Mouse (Mus musculus): ENCODE results near the gene Gpr155. TPM values are rescaled to one million over a fixed set of nuclear protein-coding genes. Genes with fewer than 3 reads are reported as not detected.

The Gpr155 gene
- polyA plus RNA-seq, 1 experiment from 2014 or later, result 7.7 TPM

GRCm38 (mm10) chr2:73392772-73393171 lies 6.4 kb upstream of the Gpr155 start:
- no peak overlapping the region for H3K9ac ChIP-seq (replicated peaks; ENCODE audit: low read length)
- 91% methylated on average over 2 of the region's 2 CpGs for WGBS

GRCm38 (mm10) chr2:73389951-73390350 lies 3.6 kb upstream of the Gpr155 start:
- Histone ChIP-seq H3K36me3 (ENCODE audit: insufficient read depth, low read length) (no peaks in the 10 kb centered on the region), H3K4me3 (ENCODE audit: low read length) (no peak overlapping the region), H3K9ac (replicated peaks; ENCODE audit: low read length) (no peak overlapping the region), H3K27me3 (ENCODE audit: insufficient read depth, low read length) (no peaks in the 10 kb centered on the region), H3K27ac (ENCODE audit: low read length) (no peak overlapping the region), H3K4me2 (replicated peaks; ENCODE audit: low read depth, low read length) (no peak overlapping the region), H3K4me1 (ENCODE audit: insufficient read depth, low read length) (peaks cover 10% of the 10 kb centered on the region), H3K9me3 (ENCODE audit: low read length) (no peaks in the 10 kb centered on the region)
- WGBS, result 93% methylated on average over 3 of the region's 3 CpGs
- ATAC-seq (ENCODE audit: low FRiP score, low TSS enrichment), result no peak

More at GRCm38 (mm10) chr2:73392772-73393171, 6.4 kb upstream of the Gpr155 start:
- Histone ChIP-seq H3K27ac (ENCODE audit: low read length) (no peak overlapping the region), H3K9me3 (ENCODE audit: low read length) (no peaks in the 10 kb centered on the region; the same call in 1 of the 2 replicates), H3K36me3 (ENCODE audit: insufficient read depth, low read length) (no peaks in the 10 kb centered on the region), H3K4me3 (ENCODE audit: low read length) (no peak overlapping the region), H3K4me1 (ENCODE audit: insufficient read depth, low read length) (no peaks in the 10 kb centered on the region), H3K27me3 (ENCODE audit: insufficient read depth, low read length) (no peaks in the 10 kb centered on the region), H3K4me2 (replicated peaks; ENCODE audit: low read depth, low read length) (no peak overlapping the region)
- no peak for ATAC-seq (ENCODE audit: low FRiP score, low TSS enrichment)

GRCm38 (mm10) chr2:73387806-73388205 lies 1.4 kb upstream of the Gpr155 start:
- Histone ChIP-seq H3K9ac (replicated peaks; ENCODE audit: low read length) (no peak overlapping the region), H3K9me3 (ENCODE audit: low read length) (no peaks in the 10 kb centered on the region), H3K27ac (ENCODE audit: low read length) (no peak overlapping the region), H3K4me2 (replicated peaks; ENCODE audit: low read depth, low read length) (no peak overlapping the region), H3K27me3 (ENCODE audit: insufficient read depth, low read length) (no peaks in the 10 kb centered on the region), H3K4me3 (ENCODE audit: low read length) (no peak overlapping the region), H3K36me3 (ENCODE audit: insufficient read depth, low read length) (no peaks in the 10 kb centered on the region), H3K4me1 (ENCODE audit: insufficient read depth, low read length) (peaks cover 10% of the 10 kb centered on the region)
- ATAC-seq (ENCODE audit: low FRiP score, low TSS enrichment), result no peak
- 95% methylated on average over 1 of the region's 1 CpGs for WGBS

- Histone ChIP-seq H3K36me3 (ENCODE audit: insufficient read depth, low read length) (no peaks in the 10 kb centered on the region), H3K9ac (replicated peaks; ENCODE audit: low read length) (peak overlapping the region; percentile 57), H3K4me1 (ENCODE audit: insufficient read depth, low read length) (peaks cover 10% of the 10 kb centered on the region), H3K9me3 (ENCODE audit: low read length) (no peaks in the 10 kb centered on the region), H3K27ac (ENCODE audit: low read length) (no peak overlapping the region), H3K4me2 (replicated peaks; ENCODE audit: low read depth, low read length) (peak overlapping the region; percentile 74), H3K4me3 (ENCODE audit: low read length) (peak overlapping the region; percentile 59), H3K27me3 (ENCODE audit: insufficient read depth, low read length) (no peaks in the 10 kb centered on the region)
- ATAC-seq (ENCODE audit: low FRiP score, low TSS enrichment), result no peak
- WGBS, result 1% methylated on average over 29 of the region's 29 CpGs
Measured at GRCm38 (mm10) chr2:73385641-73386355, 574 bp downstream of the Gpr155 start.

GRCm38 (mm10) chr2:73385172-73385571 lies 1.2 kb downstream of the Gpr155 start:
- ATAC-seq (ENCODE audit: low FRiP score, low TSS enrichment), result no peak
- peak overlapping the region; percentile 74 for H3K4me2 ChIP-seq (replicated peaks; ENCODE audit: low read depth, low read length)
- WGBS, result 67% methylated on average over 4 of the region's 4 CpGs
- H3K36me3 ChIP-seq (ENCODE audit: insufficient read depth, low read length), result no peaks in the 10 kb centered on the region
- peaks cover 10% of the 10 kb centered on the region for H3K4me1 ChIP-seq (ENCODE audit: insufficient read depth, low read length)
- no peaks in the 10 kb centered on the region for H3K9me3 ChIP-seq (ENCODE audit: low read length)
- H3K4me3 ChIP-seq (ENCODE audit: low read length), result peak overlapping the region; percentile 59; the same call in 1 of the 2 replicates
- no peaks in the 10 kb centered on the region for H3K27me3 ChIP-seq (ENCODE audit: insufficient read depth, low read length)
- H3K27ac ChIP-seq (ENCODE audit: low read length), result no peak overlapping the region
- no peak overlapping the region for H3K9ac ChIP-seq (replicated peaks; ENCODE audit: low read length)

- Histone ChIP-seq H3K4me3 (ENCODE audit: low read length) (no peak overlapping the region), H3K9ac (replicated peaks; ENCODE audit: low read length) (no peak overlapping the region), H3K27ac (ENCODE audit: low read length) (peak overlapping the region; percentile 31), H3K36me3 (ENCODE audit: insufficient read depth, low read length) (no peaks in the 10 kb centered on the region), H3K4me2 (replicated peaks; ENCODE audit: low read depth, low read length) (no peak overlapping the region), H3K27me3 (ENCODE audit: insufficient read depth, low read length) (no peaks in the 10 kb centered on the region), H3K9me3 (ENCODE audit: low read length) (no peaks in the 10 kb centered on the region), H3K4me1 (ENCODE audit: insufficient read depth, low read length) (peaks cover 7% of the 10 kb centered on the region)
- ATAC-seq (ENCODE audit: low FRiP score, low TSS enrichment), result peak; percentile 81
- WGBS, result 60% methylated on average over 9 of the region's 9 CpGs
Measured at GRCm38 (mm10) chr2:73380298-73380975, 5.9 kb downstream of the Gpr155 start.

- H3K4me2 ChIP-seq (replicated peaks; ENCODE audit: low read depth, low read length), result no peak overlapping the region
- no peaks in the 10 kb centered on the region for H3K27me3 ChIP-seq (ENCODE audit: insufficient read depth, low read length)
- no peaks in the 10 kb centered on the region for H3K9me3 ChIP-seq (ENCODE audit: low read length)
- H3K4me1 ChIP-seq (ENCODE audit: insufficient read depth, low read length), result peaks cover 13% of the 10 kb centered on the region
- no peak; the same call in 1 of the 2 replicates for ATAC-seq (ENCODE audit: low FRiP score, low TSS enrichment)
- peak overlapping the region; percentile 55 for H3K27ac ChIP-seq (ENCODE audit: low read length)
- 64% methylated on average over 5 of the region's 5 CpGs for WGBS
- H3K36me3 ChIP-seq (ENCODE audit: insufficient read depth, low read length), result no peaks in the 10 kb centered on the region
- no peak overlapping the region for H3K4me3 ChIP-seq (ENCODE audit: low read length)
- no peak overlapping the region for H3K9ac ChIP-seq (replicated peaks; ENCODE audit: low read length)
Measured at GRCm38 (mm10) chr2:73379656-73380055, 6.7 kb downstream of the Gpr155 start.

GRCm38 (mm10) chr2:73378326-73378725 lies 8.0 kb downstream of the Gpr155 start:
- H3K4me2 ChIP-seq (replicated peaks; ENCODE audit: low read depth, low read length), result no peak overlapping the region
- H3K9ac ChIP-seq (replicated peaks; ENCODE audit: low read length), result no peak overlapping the region
- no peaks in the 10 kb centered on the region for H3K9me3 ChIP-seq (ENCODE audit: low read length)
- H3K27me3 ChIP-seq (ENCODE audit: insufficient read depth, low read length), result no peaks in the 10 kb centered on the region
- H3K4me1 ChIP-seq (ENCODE audit: insufficient read depth, low read length), result peaks cover 17% of the 10 kb centered on the region
- ATAC-seq (ENCODE audit: low FRiP score, low TSS enrichment), result no peak
- no peak overlapping the region for H3K4me3 ChIP-seq (ENCODE audit: low read length)
- H3K27ac ChIP-seq (ENCODE audit: low read length), result no peak overlapping the region
- WGBS, result 84% methylated on average over 5 of the region's 5 CpGs
- H3K36me3 ChIP-seq (ENCODE audit: insufficient read depth, low read length), result no peaks in the 10 kb centered on the region

- H3K9ac ChIP-seq (replicated peaks; ENCODE audit: low read length), result no peak overlapping the region
- H3K4me1 ChIP-seq (ENCODE audit: insufficient read depth, low read length), result peaks cover 14% of the 10 kb centered on the region
- no peak overlapping the region for H3K4me2 ChIP-seq (replicated peaks; ENCODE audit: low read depth, low read length)
- H3K9me3 ChIP-seq (ENCODE audit: low read length), result no peaks in the 10 kb centered on the region
- H3K27ac ChIP-seq (ENCODE audit: low read length), result no peak overlapping the region
- H3K27me3 ChIP-seq (ENCODE audit: insufficient read depth, low read length), result no peaks in the 10 kb centered on the region
- H3K4me3 ChIP-seq (ENCODE audit: low read length), result no peak overlapping the region
- 66% methylated on average over 9 of the region's 9 CpGs for WGBS
- ATAC-seq (ENCODE audit: low FRiP score, low TSS enrichment), result no peak
- H3K36me3 ChIP-seq (ENCODE audit: insufficient read depth, low read length), result no peaks in the 10 kb centered on the region
Measured at GRCm38 (mm10) chr2:73371530-73372335, 14.6 kb downstream of the Gpr155 start.

Data from kidney, embryonic 16.5 days (tissue).